Mouse (Mus musculus): Measurements from ENCODE around the gene Maml1.

GRCm38 (mm10) chr11:50217811-50218210 is 74.3 kb downstream of the Maml1 start:
- peak; percentile 86 for TF ChIP-seq EP300 (IDR thresholded peaks at IDR 0.05; ENCODE audit: insufficient read depth, low read depth, low read length)
- TF ChIP-seq POLR2A (IDR thresholded peaks at IDR 0.05; ENCODE audit: insufficient read depth, low read length), result no peak

All from ES-Bruce4 (cell line).